Comparison of ENCODE assay signal across 19 mouse cellular contexts in genomic region chr12:83643116-83643515, GRCm38 (mm10).
"Had no signal": no experiment of that assay in that cellular context is flagged by ENCODE, and none has a peak within 500 bp of the region (broad histone marks: within the 10 kb centered on the region; RNA-seq: fewer than 3 reads in every experiment).

No protein-coding gene starts in this region.

- ATAC-seq: liver, postnatal 0 days; lung, postnatal 0 days; midbrain, embryonic 13.5 days; midbrain, embryonic 15.5 days had no signal

- H3K27me3 ChIP-seq: lung, embryonic 15.5 days; megakaryocyte, embryonic 14.5 days; midbrain, embryonic 13.5 days; midbrain, embryonic 15.5 days; neural tube, embryonic 12.5 days had no signal

- H3K9me3 ChIP-seq: lung, embryonic 15.5 days; megakaryocyte, embryonic 14.5 days; midbrain, embryonic 13.5 days; midbrain, embryonic 15.5 days; neural tube, embryonic 12.5 days had no signal

- H3K4me3 ChIP-seq: lung, embryonic 15.5 days; megakaryocyte, embryonic 14.5 days; midbrain, embryonic 13.5 days; midbrain, embryonic 15.5 days; neural tube, embryonic 12.5 days had no signal

- DNase-seq: liver, postnatal 0 days; lung, adult 2 months; lung, postnatal 14 days; lung, postnatal 36 days; retina, postnatal 1 day; right cerebral cortex, adult 18-20 months; right cerebral cortex, postnatal 25 days; right cerebral cortex, postnatal 4 days; spleen, adult 18-20 months; thymus, adult 18-20 months; thymus, postnatal 14 days; thymus, postnatal 36 days had no signal

- H3K27ac ChIP-seq: lung, embryonic 15.5 days; macrophage; midbrain, embryonic 13.5 days; midbrain, embryonic 15.5 days; neural tube, embryonic 12.5 days had no signal

- H3K9ac ChIP-seq: liver, postnatal 0 days; lung, embryonic 15.5 days; midbrain, embryonic 13.5 days; midbrain, embryonic 15.5 days; neural tube, embryonic 12.5 days had no signal

- H3K4me1 ChIP-seq: lung, embryonic 15.5 days; midbrain, embryonic 13.5 days; midbrain, embryonic 15.5 days; neural tube, embryonic 12.5 days had no signal
